ENCODE assay signal across 17 mouse cellular contexts in the genomic region with DNA sequence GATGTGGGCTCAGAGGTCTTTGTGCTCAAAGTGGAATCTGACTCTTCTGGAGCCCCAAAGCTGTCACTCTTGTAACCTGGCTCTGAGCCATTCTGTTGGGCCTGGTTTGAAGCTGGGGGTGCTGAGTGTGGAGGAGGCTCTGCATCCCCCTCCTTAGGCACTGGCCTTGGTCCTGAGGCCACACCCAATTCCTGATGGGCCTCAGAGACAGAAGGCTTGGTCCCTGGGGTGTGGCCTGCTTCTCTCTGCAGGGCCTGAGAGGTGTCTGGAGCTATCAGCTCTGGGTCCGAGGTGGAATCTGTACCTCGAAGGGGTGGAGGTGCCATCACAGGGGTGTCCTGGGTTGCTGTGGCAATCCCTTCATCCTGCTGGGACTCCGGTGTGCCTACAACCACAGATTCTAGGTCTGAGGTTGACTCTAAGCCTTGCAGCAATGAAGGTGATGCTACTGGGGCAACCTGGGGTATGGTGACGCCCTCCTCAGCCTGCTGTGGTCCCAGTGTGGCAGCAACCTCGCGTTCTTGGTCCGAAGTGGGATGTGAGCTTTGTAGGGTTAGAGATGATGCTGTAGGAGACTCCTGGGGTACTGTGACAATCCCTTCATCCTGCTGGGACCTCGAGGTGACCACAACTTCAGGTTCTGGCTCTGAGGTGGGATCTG. TPM values are rescaled to one million over a fixed set of nuclear protein-coding genes. Genes with fewer than 3 reads are reported as not detected.
A peak's percentile ranks its signal among the peaks of the same experiment; 100 is the strongest.
DNase-seq lines count a peak whose midpoint lies in the region; ATAC-seq and TF ChIP-seq lines count a peak whose summit lies in the region.
"Had no signal": no experiment of that assay in that cellular context is flagged by ENCODE, and none has a peak within 500 bp of the region (broad histone marks: within the 10 kb centered on the region; RNA-seq: fewer than 3 reads in every experiment).

No protein-coding gene starts in this region.

- H3K27ac ChIP-seq in midbrain, embryonic 10.5 days (replicated peaks): 0 out of 2 replicates have a peak overlapping the region, but pooled peaks have one; percentile 76
- H3K27ac ChIP-seq in midbrain, embryonic 16.5 days (ENCODE audit: low read length): no peak overlapping the region; the same call in 1 of the 2 replicates
- H3K27ac ChIP-seq in forebrain, postnatal 0 days (ENCODE audit: low read depth, low read length): no peak overlapping the region
- no peak overlapping the region for H3K27ac ChIP-seq in liver, embryonic 14.5 days
- peak overlapping the region; percentile 81; the same call in 1 of the 2 replicates for H3K27ac ChIP-seq in neural tube, embryonic 15.5 days (replicated peaks)
- H3K27ac ChIP-seq: embryonic facial prominence, embryonic 12.5 days; heart, embryonic 10.5 days had no signal

- no peak for TF ChIP-seq CTCF in forebrain, postnatal 0 days (IDR thresholded peaks at IDR 0.05; ENCODE audit: low read depth)
- no peak for TF ChIP-seq CTCF in liver, embryonic 14.5 days (IDR thresholded peaks at IDR 0.05; ENCODE audit: low read depth)

- no peak for ATAC-seq in midbrain, embryonic 16.5 days
- no peak for ATAC-seq in forebrain, postnatal 0 days
- peak; percentile 44 for ATAC-seq in liver, embryonic 14.5 days (ENCODE audit: insufficient read depth)
- no peak for ATAC-seq in neural tube, embryonic 15.5 days (ENCODE audit: low FRiP score)

- H3K4me1 ChIP-seq in midbrain, embryonic 10.5 days: peaks cover 74% of the 10 kb centered on the region
- H3K4me1 ChIP-seq in midbrain, embryonic 16.5 days (ENCODE audit: control insufficient read depth, insufficient read depth, low read length): peaks cover 36% of the 10 kb centered on the region
- H3K4me1 ChIP-seq in forebrain, postnatal 0 days (ENCODE audit: insufficient read depth): peaks cover 30% of the 10 kb centered on the region
- H3K4me1 ChIP-seq in liver, embryonic 14.5 days (replicated peaks; ENCODE audit: control insufficient read depth in 2 of 2, insufficient read depth in 2 of 2, low read length in 1 of 2): peaks cover 11 to 19% of the 10 kb centered on the region in 2 experiments
- H3K4me1 ChIP-seq in neural tube, embryonic 15.5 days: peaks cover 79% of the 10 kb centered on the region

- no peak overlapping the region for H3K4me3 ChIP-seq in midbrain, embryonic 10.5 days
- H3K4me3 ChIP-seq in midbrain, embryonic 16.5 days (ENCODE audit: low read depth, low read length): no peak overlapping the region
- no peak overlapping the region for H3K4me3 ChIP-seq in forebrain, postnatal 0 days (ENCODE audit: low read depth, low read length)
- H3K4me3 ChIP-seq in liver, embryonic 14.5 days (ENCODE audit: insufficient read depth in 1 of 2, low read depth in 2 of 2, low read length in 2 of 2): peak overlapping the region in 1 of 2 experiments; percentile 2; a peak in 1 of 4 replicates
- no peak overlapping the region for H3K4me3 ChIP-seq in neural tube, embryonic 15.5 days (replicated peaks)
- H3K4me3 ChIP-seq: embryonic facial prominence, embryonic 12.5 days; heart, embryonic 10.5 days; left cerebral cortex, adult 2 months had no signal

- peaks cover 50% of the 10 kb centered on the region for H3K36me3 ChIP-seq in midbrain, embryonic 10.5 days
- peaks cover 19% of the 10 kb centered on the region for H3K36me3 ChIP-seq in midbrain, embryonic 16.5 days (ENCODE audit: control insufficient read depth, insufficient read depth, low read length)
- H3K36me3 ChIP-seq in forebrain, postnatal 0 days (ENCODE audit: insufficient read depth): peaks cover 47% of the 10 kb centered on the region
- peaks cover 6% of the 10 kb centered on the region for H3K36me3 ChIP-seq in liver, embryonic 14.5 days (replicated peaks; ENCODE audit: control insufficient read depth, insufficient read depth, low read depth)
- H3K36me3 ChIP-seq in neural tube, embryonic 15.5 days: peaks cover 51% of the 10 kb centered on the region

- peaks cover 25% of the 10 kb centered on the region for H3K27me3 ChIP-seq in midbrain, embryonic 10.5 days (ENCODE audit: low read depth, poor library complexity, severe bottlenecking)
- H3K27me3 ChIP-seq in midbrain, embryonic 16.5 days (ENCODE audit: control insufficient read depth, insufficient read depth, low read depth, low read length): no peaks in the 10 kb centered on the region
- no peaks in the 10 kb centered on the region for H3K27me3 ChIP-seq in forebrain, postnatal 0 days (ENCODE audit: insufficient read depth, low read length)
- peaks cover 22% of the 10 kb centered on the region for H3K27me3 ChIP-seq in liver, embryonic 14.5 days (ENCODE audit: control insufficient read depth, insufficient read depth, low read length)
- no peaks in the 10 kb centered on the region for H3K27me3 ChIP-seq in neural tube, embryonic 15.5 days (replicated peaks)

- H3K9me3 ChIP-seq in midbrain, embryonic 10.5 days (replicated peaks): no peaks in the 10 kb centered on the region
- H3K9me3 ChIP-seq in midbrain, embryonic 16.5 days (replicated peaks; ENCODE audit: control insufficient read depth, low read length, poor library complexity, severe bottlenecking): no peaks in the 10 kb centered on the region
- no peaks in the 10 kb centered on the region for H3K9me3 ChIP-seq in forebrain, postnatal 0 days (ENCODE audit: low read length)
- no peaks in the 10 kb centered on the region for H3K9me3 ChIP-seq in liver, embryonic 14.5 days (ENCODE audit: control insufficient read depth, low read length)
- H3K9me3 ChIP-seq in neural tube, embryonic 15.5 days (replicated peaks): no peaks in the 10 kb centered on the region
- H3K9me3 ChIP-seq: embryonic facial prominence, embryonic 12.5 days; heart, embryonic 10.5 days had no signal

- no peak for TF ChIP-seq EP300 in liver, embryonic 14.5 days (IDR thresholded peaks at IDR 0.05; ENCODE audit: low read depth)

- H3K9ac ChIP-seq in midbrain, embryonic 16.5 days (ENCODE audit: low read depth, low read length): no peak overlapping the region
- no peak overlapping the region for H3K9ac ChIP-seq in forebrain, postnatal 0 days
- H3K9ac ChIP-seq in liver, embryonic 14.5 days (replicated peaks): no peak overlapping the region
- no peak overlapping the region for H3K9ac ChIP-seq in neural tube, embryonic 15.5 days (replicated peaks)
- H3K9ac ChIP-seq: embryonic facial prominence, embryonic 12.5 days had no signal

- DNase-seq in midbrain, embryonic 10.5 days (ENCODE audit: low spot score): no peak
- peak; percentile 22 for DNase-seq in forebrain, postnatal 0 days
- no peak for DNase-seq in liver, embryonic 14.5 days (ENCODE audit: low read depth in 3 of 3, low spot score in 3 of 3)
- no peak for DNase-seq in embryo, embryonic 10 days (ENCODE audit: low spot score)
- DNase-seq in lung, adult 18-20 months: no peak
- no peak for DNase-seq in ovary, postnatal 10 days (ENCODE audit: low spot score)
- DNase-seq: adrenal gland, postnatal 25 days; cerebellum, adult 18-20 months; kidney, postnatal 14 days; lung, adult 2 months had no signal

- WGBS in midbrain, embryonic 10.5 days: 87% methylated on average over 8 of the region's 8 CpGs
- WGBS in midbrain, embryonic 16.5 days: 89% methylated on average over 8 of the region's 8 CpGs
- 85% methylated on average over 8 of the region's 8 CpGs for WGBS in forebrain, postnatal 0 days
- 62% methylated on average over 8 of the region's 8 CpGs for WGBS in liver, embryonic 14.5 days (ENCODE audit: insufficient replicate concordance)
- WGBS in neural tube, embryonic 15.5 days: 88% methylated on average over 8 of the region's 8 CpGs

- H3K4me2 ChIP-seq in midbrain, embryonic 16.5 days (ENCODE audit: low read length): no peak overlapping the region
- no peak overlapping the region for H3K4me2 ChIP-seq in forebrain, postnatal 0 days (ENCODE audit: low read depth)
- peak overlapping the region; percentile 53 for H3K4me2 ChIP-seq in liver, embryonic 14.5 days (ENCODE audit: low read depth)
- H3K4me2 ChIP-seq in neural tube, embryonic 15.5 days: no peak overlapping the region
- H3K4me2 ChIP-seq: embryonic facial prominence, embryonic 12.5 days had no signal

RNA-seq across cellular contexts. Expression of a gene that starts 5.4 kb away (rescaled TPM):
- 17.2 and 39.7 TPM in 2 replicates for polyA plus RNA-seq in midbrain, embryonic 10.5 days (2016; fragmentation: Nextera tagmentation; extraction: Ambion mirVana)
- 85.0 and 89.0 TPM in 2 replicates for polyA plus RNA-seq in midbrain, embryonic 16.5 days (2015; fragmentation: Nextera tagmentation; extraction: Ambion mirVana)
- total RNA-seq in forebrain, postnatal 0 days (2014; rRNA removed): 69.4 and 75.6 TPM in 2 replicates
- polyA plus RNA-seq in forebrain, postnatal 0 days (2015; fragmentation: Nextera tagmentation; extraction: Ambion mirVana): 46.4 and 61.3 TPM in 2 replicates
- 2.3 and 4.0 TPM in 2 replicates for polyA plus RNA-seq in liver, embryonic 14.5 days (2012; rRNA removed)
- polyA plus RNA-seq in liver, embryonic 14.5 days (2014; fragmentation: Nextera tagmentation; extraction: Ambion mirVana): 6.2 and 6.4 TPM in 2 replicates
- polyA plus RNA-seq in neural tube, embryonic 15.5 days (2015; fragmentation: Nextera tagmentation; extraction: Ambion mirVana): 66.7 and 78.2 TPM in 2 replicates

RNA-seq across cellular contexts. Expression of a gene that starts 25.5 kb away (rescaled TPM):
- polyA plus RNA-seq in midbrain, embryonic 10.5 days (2016; fragmentation: Nextera tagmentation; extraction: Ambion mirVana): 61.7 and 70.5 TPM in 2 replicates
- 29.0 and 29.1 TPM in 2 replicates for polyA plus RNA-seq in midbrain, embryonic 16.5 days (2015; fragmentation: Nextera tagmentation; extraction: Ambion mirVana)
- 32.2 and 41.9 TPM in 2 replicates for total RNA-seq in forebrain, postnatal 0 days (2014; rRNA removed)
- polyA plus RNA-seq in forebrain, postnatal 0 days (2015; fragmentation: Nextera tagmentation; extraction: Ambion mirVana): 30.9 and 31.6 TPM in 2 replicates
- 55.1 and 63.6 TPM in 2 replicates for polyA plus RNA-seq in liver, embryonic 14.5 days (2012; rRNA removed)
- polyA plus RNA-seq in liver, embryonic 14.5 days (2014; fragmentation: Nextera tagmentation; extraction: Ambion mirVana): 27.7 and 30.4 TPM in 2 replicates
- polyA plus RNA-seq in neural tube, embryonic 15.5 days (2015; fragmentation: Nextera tagmentation; extraction: Ambion mirVana): 34.2 and 39.9 TPM in 2 replicates

RNA-seq across cellular contexts. Expression of a gene that starts 38.0 kb away (rescaled TPM):
- not detected in 2 replicates for polyA plus RNA-seq in midbrain, embryonic 10.5 days (2016; fragmentation: Nextera tagmentation; extraction: Ambion mirVana)
- not detected in 2 replicates for polyA plus RNA-seq in midbrain, embryonic 16.5 days (2015; fragmentation: Nextera tagmentation; extraction: Ambion mirVana)
- not detected in 2 replicates for total RNA-seq in forebrain, postnatal 0 days (2014; rRNA removed)
- not detected in 2 replicates for polyA plus RNA-seq in forebrain, postnatal 0 days (2015; fragmentation: Nextera tagmentation; extraction: Ambion mirVana)
- polyA plus RNA-seq in liver, embryonic 14.5 days (2012; rRNA removed): not detected in 2 replicates
- polyA plus RNA-seq in liver, embryonic 14.5 days (2014; fragmentation: Nextera tagmentation; extraction: Ambion mirVana): not detected in 2 replicates
- polyA plus RNA-seq in neural tube, embryonic 15.5 days (2015; fragmentation: Nextera tagmentation; extraction: Ambion mirVana): not detected in 2 replicates
- total RNA-seq: adrenal gland, postnatal 25 days; gastrocnemius, adult 18-20 months; left cerebral cortex, adult 2 months had no signal
- polyA plus RNA-seq: embryonic facial prominence, embryonic 12.5 days; heart, embryonic 10.5 days; lung, adult 2 months; spleen, adult 2 months had no signal

RNA-seq across cellular contexts. Expression of a gene that starts 53.7 kb away (rescaled TPM):
- 106 and 108 TPM in 2 replicates for polyA plus RNA-seq in midbrain, embryonic 10.5 days (2016; fragmentation: Nextera tagmentation; extraction: Ambion mirVana)
- polyA plus RNA-seq in midbrain, embryonic 16.5 days (2015; fragmentation: Nextera tagmentation; extraction: Ambion mirVana): 81.4 and 84.3 TPM in 2 replicates
- total RNA-seq in forebrain, postnatal 0 days (2014; rRNA removed): 58.9 and 65.6 TPM in 2 replicates
- polyA plus RNA-seq in forebrain, postnatal 0 days (2015; fragmentation: Nextera tagmentation; extraction: Ambion mirVana): 84.0 and 84.7 TPM in 2 replicates
- 33.1 and 36.8 TPM in 2 replicates for polyA plus RNA-seq in liver, embryonic 14.5 days (2012; rRNA removed)
- polyA plus RNA-seq in liver, embryonic 14.5 days (2014; fragmentation: Nextera tagmentation; extraction: Ambion mirVana): 39.0 and 39.4 TPM in 2 replicates
- 96.2 and 107 TPM in 2 replicates for polyA plus RNA-seq in neural tube, embryonic 15.5 days (2015; fragmentation: Nextera tagmentation; extraction: Ambion mirVana)

RNA-seq across cellular contexts. Expression of a gene that starts 57.9 kb away (rescaled TPM):
- polyA plus RNA-seq in midbrain, embryonic 10.5 days (2016; fragmentation: Nextera tagmentation; extraction: Ambion mirVana): 5.6 and 7.1 TPM in 2 replicates
- polyA plus RNA-seq in midbrain, embryonic 16.5 days (2015; fragmentation: Nextera tagmentation; extraction: Ambion mirVana): 12.3 and 13.1 TPM in 2 replicates
- total RNA-seq in forebrain, postnatal 0 days (2014; rRNA removed): 12.9 and 21.1 TPM in 2 replicates
- 17.6 and 20.0 TPM in 2 replicates for polyA plus RNA-seq in forebrain, postnatal 0 days (2015; fragmentation: Nextera tagmentation; extraction: Ambion mirVana)
- 0.04 and 0.14 TPM in 2 replicates for polyA plus RNA-seq in liver, embryonic 14.5 days (2012; rRNA removed)
- not detected in 2 replicates for polyA plus RNA-seq in liver, embryonic 14.5 days (2014; fragmentation: Nextera tagmentation; extraction: Ambion mirVana)
- 29.9 and 32.1 TPM in 2 replicates for polyA plus RNA-seq in neural tube, embryonic 15.5 days (2015; fragmentation: Nextera tagmentation; extraction: Ambion mirVana)

Comparison
In these comparisons a context has a peak if more than half of its experiments do, and no peak if none do; other contexts are left out.
1. H3K27ac ChIP-seq: peak in midbrain, embryonic 10.5 days (single experiment) and neural tube, embryonic 15.5 days (single experiment); none in midbrain, embryonic 16.5 days (single experiment), forebrain, postnatal 0 days (single experiment) and liver, embryonic 14.5 days (single experiment).